Mouse (Mus musculus): ENCODE results near the gene Prkacb. TPM values are rescaled to one million over a fixed set of nuclear protein-coding genes. Genes with fewer than 3 reads are reported as not detected.

Gene Prkacb
- polyA plus RNA-seq, 1 experiment from 2014 or later = 131 TPM

DNA sequence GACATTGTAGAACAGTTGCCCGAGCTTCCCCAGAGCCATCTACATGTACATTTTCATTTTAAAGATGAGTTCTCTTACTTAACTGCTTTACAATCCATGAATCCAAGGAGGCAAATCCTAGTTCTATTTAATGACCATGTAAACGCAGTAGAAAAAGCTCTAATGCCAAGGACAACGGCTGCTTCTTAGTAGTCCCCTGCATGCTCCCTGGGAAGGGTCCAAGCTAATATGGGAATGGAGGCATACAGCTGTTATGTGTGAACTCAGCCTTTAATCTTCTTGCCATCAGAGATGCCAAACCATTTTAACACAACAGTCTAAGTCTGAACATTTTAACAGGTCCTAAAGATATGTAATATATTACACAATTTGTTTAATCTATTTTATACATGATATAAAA is 32.5 kb downstream of the Prkacb start:
- in situ Hi-C loops (cut with MboI; ENCODE audit: low pct_unique_long_range_greater_than_20kb) = loop anchor here (5.0 to 10.0 kb wide), 3 partner anchors 213 to 595 kb away; no protein-coding TSS in a partner anchor
- no peak for ATAC-seq
- CTCF ChIA-PET = interaction anchor here (1.0 to 9.8 kb wide), 6 partner anchors 12 to 452 kb away, joined by 4 to 95 read pairs (median 6); no protein-coding TSS in a partner anchor

DNA sequence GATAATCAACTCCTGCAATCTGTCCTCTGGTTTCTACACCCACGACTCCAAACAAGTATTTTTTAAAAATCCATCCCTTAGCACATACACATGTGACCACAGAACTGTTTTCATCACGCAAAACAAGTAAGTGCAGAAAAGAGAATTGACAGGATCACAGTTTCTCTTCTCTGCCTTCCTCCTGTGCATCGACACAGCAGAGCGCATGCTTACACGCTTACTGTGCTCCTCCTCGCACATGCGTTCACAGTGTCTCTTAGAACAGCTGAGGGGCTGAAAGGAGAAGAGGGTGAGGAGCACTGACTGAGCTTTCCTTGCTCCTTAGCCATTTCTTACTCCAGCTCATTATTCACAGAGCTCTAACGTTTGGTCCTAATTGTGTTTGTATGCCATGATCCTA is 33.9 kb downstream of the Prkacb start:
- ChIA-PET POLR2A (interaction anchor here (0.6 to 1.5 kb wide), 2 partner anchors 12 to 1265 kb away, joined by 3 to 6 read pairs; no protein-coding TSS in a partner anchor), CTCF (interaction anchor here (1.3 to 9.8 kb wide), 10 partner anchors 9 to 212 kb away, joined by 3 to 95 read pairs (median 4); no protein-coding TSS in a partner anchor)
- in situ Hi-C loops (cut with MboI; ENCODE audit: low pct_unique_long_range_greater_than_20kb) = no loop called here
- no peak for TF ChIP-seq CTCF (IDR thresholded peaks at IDR 0.05)
- ATAC-seq (no peak), DNase-seq (ENCODE audit: low read depth, low spot score) (no peak)
- no peaks in the 10 kb centered on the region for H3K27me3 ChIP-seq

More for the DNA sequence above, 32.5 kb downstream of the Prkacb start:
- no peaks in the 10 kb centered on the region for H3K27me3 ChIP-seq
- DNase-seq (ENCODE audit: low read depth, low spot score) = no peak
- POLR2A ChIA-PET = no interaction called here
- TF ChIP-seq CTCF (IDR thresholded peaks at IDR 0.05) = no peak

DNA sequence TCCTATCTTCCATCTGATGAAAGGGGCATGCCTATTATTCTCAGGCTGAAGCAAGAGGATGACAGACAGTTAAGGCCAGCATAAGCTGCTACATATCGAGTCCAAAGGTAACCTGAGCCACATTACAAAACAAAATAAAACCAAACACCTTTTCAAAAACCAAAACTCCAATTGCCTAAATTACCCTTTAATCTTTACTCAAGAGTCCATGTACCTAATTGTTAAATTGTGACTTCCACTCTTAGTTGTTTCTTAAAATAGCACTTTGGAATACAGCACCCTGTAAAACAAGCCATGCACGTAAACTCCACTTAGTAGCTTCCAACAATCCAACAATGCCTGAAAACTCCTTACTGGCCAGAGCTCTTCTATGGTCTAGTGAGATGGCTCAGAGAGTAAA is 34.3 kb downstream of the Prkacb start:
- in situ Hi-C loops (cut with MboI; ENCODE audit: low pct_unique_long_range_greater_than_20kb) = no loop called here
- DNase-seq (ENCODE audit: low read depth, low spot score) (peak; percentile 28), ATAC-seq (peak; percentile 31)
- POLR2A ChIA-PET = interaction anchor here (0.6 to 1.5 kb wide), 2 partner anchors 12 to 1266 kb away, joined by 3 to 6 read pairs; no protein-coding TSS in a partner anchor
- CTCF ChIA-PET = interaction anchor here (0.8 to 9.8 kb wide), 12 partner anchors 8 to 285 kb away, joined by 3 to 95 read pairs (median 4); no protein-coding TSS in a partner anchor
- no peak for TF ChIP-seq CTCF (IDR thresholded peaks at IDR 0.05)
- no peaks in the 10 kb centered on the region for H3K27me3 ChIP-seq

DNA sequence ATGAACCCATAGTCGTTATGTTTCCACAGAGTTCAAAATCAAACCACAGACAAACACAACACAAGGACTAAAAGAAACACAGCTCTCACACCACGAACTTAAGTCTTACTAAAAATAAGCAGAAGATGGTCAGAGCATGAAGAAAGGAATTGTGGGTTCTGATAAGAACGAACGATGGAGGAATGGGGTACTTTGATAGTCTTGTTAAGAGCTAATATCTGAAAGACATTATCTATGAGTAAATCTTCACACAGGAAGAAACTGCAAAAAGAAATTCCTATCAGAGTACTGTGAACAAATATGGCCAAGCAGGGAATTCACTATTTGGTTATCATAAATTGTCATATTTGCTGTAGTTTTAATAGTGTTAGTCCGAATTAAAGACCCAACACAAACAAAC is 36.1 kb downstream of the Prkacb start:
- CTCF ChIA-PET = interaction anchor here (1.3 to 9.8 kb wide), 2 partner anchors 9 to 432 kb away, joined by 3 to 95 read pairs; no protein-coding TSS in a partner anchor
- no peaks in the 10 kb centered on the region for H3K27me3 ChIP-seq
- ATAC-seq (no peak), DNase-seq (ENCODE audit: low read depth, low spot score) (no peak)
- POLR2A ChIA-PET = no interaction called here
- TF ChIP-seq CTCF (IDR thresholded peaks at IDR 0.05) = no peak
- in situ Hi-C loops (cut with MboI; ENCODE audit: low pct_unique_long_range_greater_than_20kb) = no loop called here

DNA sequence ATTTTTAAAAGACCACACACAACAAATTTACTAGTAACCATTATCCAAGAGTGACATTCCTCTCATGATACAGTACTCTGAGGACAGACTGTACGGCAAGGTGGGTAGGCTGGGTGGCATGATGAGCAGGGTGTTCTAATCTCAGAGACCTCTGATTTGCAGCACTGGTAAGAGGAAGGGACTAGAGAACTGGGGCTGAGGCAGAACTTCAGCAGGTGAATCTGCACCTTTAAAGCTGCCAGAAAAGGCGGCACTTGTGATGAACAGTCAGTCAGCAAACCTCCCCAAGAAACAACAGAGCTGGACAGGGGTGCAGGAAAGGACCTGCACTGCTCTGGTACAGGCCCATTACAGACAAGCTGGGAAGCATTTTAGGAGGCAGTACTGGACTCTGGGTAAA is 41.9 kb downstream of the Prkacb start:
- TF ChIP-seq CTCF (IDR thresholded peaks at IDR 0.05) = no peak
- ChIA-PET CTCF (interaction anchor here (0.9 to 8.1 kb wide), 4 partner anchors 8 to 207 kb away, joined by 3 to 95 read pairs (median 5); no protein-coding TSS in a partner anchor), POLR2A (interaction anchor here (0.6 to 1.2 kb wide), 3 partner anchors 12 to 589 kb away, joined by 3 read pairs; no protein-coding TSS in a partner anchor)
- no peaks in the 10 kb centered on the region for H3K27me3 ChIP-seq
- DNase-seq (ENCODE audit: low read depth, low spot score) (no peak), ATAC-seq (no peak)
- in situ Hi-C loops (cut with MboI; ENCODE audit: low pct_unique_long_range_greater_than_20kb) = no loop called here

DNA sequence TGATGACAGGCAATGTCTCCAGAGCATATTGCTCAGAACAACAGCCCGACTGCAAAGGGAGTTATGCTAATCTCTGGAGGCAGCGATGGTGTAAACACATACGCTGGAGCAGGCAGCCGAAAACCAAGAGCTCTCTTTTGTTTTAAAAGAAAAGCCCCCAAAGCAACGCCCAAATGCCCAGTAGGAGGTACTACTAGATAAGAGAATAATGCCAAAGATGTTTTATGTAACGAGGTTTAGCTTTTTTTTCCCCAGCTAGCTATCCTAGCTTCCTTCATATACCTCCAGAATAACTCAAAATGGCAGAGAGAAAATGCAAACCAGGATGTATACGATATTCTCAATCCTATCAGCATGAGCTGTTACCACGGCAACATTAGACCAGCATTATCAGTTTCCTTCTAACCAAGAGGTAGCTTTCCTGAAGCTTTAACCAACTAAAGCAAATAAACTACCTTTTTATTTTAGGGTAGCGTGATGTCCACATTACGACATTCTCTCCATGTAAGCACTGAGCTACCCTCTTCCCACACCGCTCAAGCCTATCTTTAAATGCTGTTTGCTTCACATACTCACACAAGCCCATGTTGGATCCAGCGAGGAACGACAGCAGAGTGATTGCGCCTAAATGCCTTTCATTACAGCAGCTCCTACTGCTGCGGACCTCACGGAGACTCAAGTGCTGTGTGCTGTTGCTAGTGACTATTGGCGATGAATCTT is 42.7 kb downstream of the Prkacb start:
- CTCF ChIA-PET = interaction anchor here (1.0 to 8.1 kb wide), 3 partner anchors 11 to 18 kb away, joined by 3 to 95 read pairs (median 4); no protein-coding TSS in a partner anchor
- POLR2A ChIA-PET = interaction anchor here (0.8 to 1.2 kb wide), 2 partner anchors 13 to 37 kb away, joined by 3 read pairs; no protein-coding TSS in a partner anchor
- no peaks in the 10 kb centered on the region for H3K27me3 ChIP-seq
- no peak for TF ChIP-seq CTCF (IDR thresholded peaks at IDR 0.05)
- DNase-seq (ENCODE audit: low read depth, low spot score) (no peak), ATAC-seq (no peak)
- in situ Hi-C loops (cut with MboI; ENCODE audit: low pct_unique_long_range_greater_than_20kb) = no loop called here

DNA sequence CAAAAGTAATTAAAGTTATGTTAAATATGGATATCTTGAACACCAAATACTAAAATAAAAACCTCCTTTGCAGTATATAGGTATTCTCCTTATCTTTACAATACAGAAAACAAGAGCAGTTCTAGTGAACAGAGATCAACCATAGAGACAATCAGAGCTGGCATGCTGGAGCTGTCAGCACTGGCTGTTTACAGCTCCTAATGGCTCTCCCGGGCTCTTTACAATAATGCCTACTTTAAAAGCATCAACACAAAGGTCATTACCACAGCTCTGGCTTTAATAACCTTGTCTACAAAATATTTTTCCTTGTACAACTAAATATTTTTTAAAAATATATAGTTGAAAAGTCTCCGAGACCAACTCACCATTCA is 43.2 kb downstream of the Prkacb start:
- ChIA-PET POLR2A (interaction anchor here (0.8 kb wide), 1 partner anchor 36 kb away, joined by 3 read pairs; no protein-coding TSS in a partner anchor), CTCF (interaction anchor here (1.0 to 8.1 kb wide), 3 partner anchors 11 to 18 kb away, joined by 3 to 95 read pairs (median 4); no protein-coding TSS in a partner anchor)
- TF ChIP-seq CTCF (IDR thresholded peaks at IDR 0.05) = no peak
- in situ Hi-C loops (cut with MboI; ENCODE audit: low pct_unique_long_range_greater_than_20kb) = no loop called here
- no peak for ATAC-seq
- no peaks in the 10 kb centered on the region for H3K27me3 ChIP-seq
- no peak for DNase-seq (ENCODE audit: low read depth, low spot score)

DNA sequence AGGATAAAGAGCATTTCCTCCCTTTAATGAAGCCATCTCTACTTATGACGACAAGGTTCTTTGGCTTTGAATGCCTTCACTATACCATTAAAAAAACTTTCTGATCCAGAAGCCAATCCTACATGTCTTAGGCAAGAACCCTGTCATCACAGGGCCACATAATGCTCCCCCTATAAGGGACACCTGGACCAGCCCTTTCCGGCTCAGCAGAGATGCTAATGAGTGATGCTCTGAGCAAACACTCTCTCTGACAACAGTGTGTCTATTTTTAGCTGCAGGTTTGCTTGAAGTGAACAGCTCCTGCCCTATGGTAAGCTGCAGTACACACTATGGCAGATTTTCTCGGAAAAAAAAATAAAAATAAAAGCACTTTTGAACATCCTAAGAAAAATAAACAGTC is 43.9 kb downstream of the Prkacb start:
- CTCF ChIA-PET = interaction anchor here (1.0 to 8.1 kb wide), 4 partner anchors 11 to 17 kb away, joined by 3 to 95 read pairs (median 8); no protein-coding TSS in a partner anchor
- H3K27me3 ChIP-seq = no peaks in the 10 kb centered on the region
- TF ChIP-seq CTCF (IDR thresholded peaks at IDR 0.05) = no peak
- no peak for ATAC-seq
- in situ Hi-C loops (cut with MboI; ENCODE audit: low pct_unique_long_range_greater_than_20kb) = no loop called here
- POLR2A ChIA-PET = no interaction called here
- DNase-seq (ENCODE audit: low read depth, low spot score) = no peak

DNA sequence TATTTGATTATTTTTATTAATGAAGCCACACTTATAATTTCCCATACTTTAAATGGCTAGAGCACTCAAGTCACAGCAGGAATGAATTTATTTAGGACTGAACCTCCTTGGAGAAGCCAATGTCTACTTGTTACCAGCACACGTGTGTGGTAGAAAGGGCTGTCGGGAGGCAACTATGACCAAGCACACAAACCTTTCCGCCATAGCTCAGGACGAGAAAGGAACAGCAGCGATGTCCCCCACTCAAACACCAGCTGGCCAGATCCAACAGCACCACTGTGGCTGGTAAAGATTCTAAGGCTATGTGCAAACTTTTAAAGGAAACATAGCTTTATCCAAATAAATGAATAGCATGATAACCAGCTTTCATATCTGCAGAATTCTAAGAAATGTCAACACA is 44.4 kb downstream of the Prkacb start:
- in situ Hi-C loops (cut with MboI; ENCODE audit: low pct_unique_long_range_greater_than_20kb) = no loop called here
- POLR2A ChIA-PET = interaction anchor here (0.7 kb wide), 1 partner anchor 16 kb away, joined by 3 read pairs; no protein-coding TSS in a partner anchor
- no peak for TF ChIP-seq CTCF (IDR thresholded peaks at IDR 0.05)
- DNase-seq (ENCODE audit: low read depth, low spot score) (no peak), ATAC-seq (no peak)
- CTCF ChIA-PET = interaction anchor here (1.5 to 8.1 kb wide), 3 partner anchors 11 to 16 kb away, joined by 5 to 95 read pairs (median 12); no protein-coding TSS in a partner anchor
- no peaks in the 10 kb centered on the region for H3K27me3 ChIP-seq

DNA sequence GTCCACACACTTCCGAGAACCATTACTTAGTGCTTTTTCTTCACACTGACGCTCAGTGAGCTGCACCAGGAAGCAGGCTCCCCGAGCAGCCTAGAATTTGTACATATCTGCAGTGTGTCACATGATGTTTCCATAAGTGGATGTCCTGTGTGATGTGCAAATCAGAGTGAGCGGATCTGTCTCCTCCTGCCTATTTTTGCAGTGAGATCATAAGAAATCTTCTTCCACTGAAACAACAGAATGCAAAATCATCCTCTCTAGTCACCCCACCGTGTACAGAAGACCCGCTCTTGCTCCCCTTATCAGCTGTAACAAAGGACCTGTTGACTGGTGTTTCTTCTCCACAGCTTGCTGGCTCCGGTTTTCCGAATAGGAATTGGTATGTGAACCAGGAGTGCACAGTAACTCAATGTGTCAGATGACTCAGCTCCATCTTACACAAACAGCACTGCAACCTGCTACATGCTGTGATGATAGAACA is 46.0 kb downstream of the Prkacb start:
- TF ChIP-seq CTCF (IDR thresholded peaks at IDR 0.05) = no peak
- in situ Hi-C loops (cut with MboI; ENCODE audit: low pct_unique_long_range_greater_than_20kb) = no loop called here
- CTCF ChIA-PET = interaction anchor here (2.8 to 8.1 kb wide), 2 partner anchors 9 to 14 kb away, joined by 12 to 95 read pairs; no protein-coding TSS in a partner anchor
- DNase-seq (ENCODE audit: low read depth, low spot score) (no peak), ATAC-seq (peak; percentile 66)
- POLR2A ChIA-PET = interaction anchor here (0.6 to 1.4 kb wide), 4 partner anchors 8 to 84 kb away, joined by 3 to 6 read pairs (median 4); no protein-coding TSS in a partner anchor
- H3K27me3 ChIP-seq = no peaks in the 10 kb centered on the region
